Mouse (Mus musculus): ENCODE results near the gene Slc7a5.

DNA sequence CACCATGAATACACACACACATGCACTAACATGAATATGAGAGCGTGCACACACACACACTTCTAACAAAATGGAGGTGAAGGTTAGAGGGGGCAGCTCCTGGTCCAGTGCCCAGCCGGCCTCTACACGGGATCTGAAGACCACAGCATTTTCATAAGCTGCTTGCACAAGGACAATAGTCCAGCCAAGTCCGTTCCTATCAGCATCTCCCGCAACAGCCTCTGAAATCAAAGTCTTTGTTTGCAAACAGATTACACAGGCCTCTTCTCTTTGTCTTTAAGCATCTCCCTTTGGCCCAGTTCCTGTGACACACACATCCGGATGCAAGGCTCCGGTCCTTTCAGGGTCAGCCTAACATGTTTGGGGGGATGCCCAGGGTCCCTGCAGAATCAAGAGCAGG, 38.6 kb downstream of the Slc7a5 start:
- no peak for TF ChIP-seq POLR2A (IDR thresholded peaks at IDR 0.05; ENCODE audit: insufficient read depth, low read length)
- TF ChIP-seq CTCF (IDR thresholded peaks at IDR 0.05; ENCODE audit: low read depth, low read length) = no peak
- TF ChIP-seq EP300 (IDR thresholded peaks at IDR 0.05; ENCODE audit: insufficient read depth, low read depth, low read length) = no peak
